Mouse (Mus musculus) heart, adult 9 months (tissue): ENCODE data around the gene Gas2.

Source experiments
- DNase-seq, 2 experiments: peaks; one replicate each; pipeline ENCODE4 v3.0.0; 2022; ENCODE audit warnings: low spot score in 2 of 2

Gas2 gene

GRCm38 (mm10) chr7:51861250-51862096, at the start of gene Gas2:
Gene Gas2 (plus strand): TSS chr7:51862015.
- peak; percentile 90 to 91 for DNase-seq

GRCm38 (mm10) chr7:51815473-51816282, 46.1 kb upstream of the Gas2 start:
- no peak for DNase-seq

GRCm38 (mm10) chr7:51816283-51816839, 45.5 kb upstream of the Gas2 start:
- no peak for DNase-seq

GRCm38 (mm10) chr7:51818251-51818974, 43.4 kb upstream of the Gas2 start:
- no peak for DNase-seq

- no peak for DNase-seq
These were observed 41.9 kb upstream of the Gas2 start for GRCm38 (mm10) chr7:51819891-51820290.

- DNase-seq: no peak
These were observed 40.3 kb upstream of the Gas2 start for GRCm38 (mm10) chr7:51821467-51821866.

- no peak for DNase-seq
These were observed 38.1 kb upstream of the Gas2 start for GRCm38 (mm10) chr7:51823562-51824338.

GRCm38 (mm10) chr7:51831917-51832316, 29.9 kb upstream of the Gas2 start:
- peak; percentile 9 to 10 for DNase-seq

- no peak for DNase-seq
These were observed 21.3 kb upstream of the Gas2 start for GRCm38 (mm10) chr7:51840515-51840914.

GRCm38 (mm10) chr7:51850877-51851276, 10.9 kb upstream of the Gas2 start:
- no peak for DNase-seq

- DNase-seq: no peak
These were observed 9.8 kb upstream of the Gas2 start for GRCm38 (mm10) chr7:51851890-51852507.

GRCm38 (mm10) chr7:51862097-51862492, 280 bp downstream of the Gas2 start, which contains the start of gene Fancf:
Gene Fancf (minus strand): TSS chr7:51862267.
- DNase-seq: peak; percentile 98

GRCm38 (mm10) chr7:51862842-51863241, 1.0 kb downstream of the Gas2 start:
- no peak for DNase-seq

- no peak for DNase-seq
These were observed 3.5 kb downstream of the Gas2 start for GRCm38 (mm10) chr7:51865336-51865735.

- DNase-seq: no peak
These were observed 6.2 kb downstream of the Gas2 start for GRCm38 (mm10) chr7:51867983-51868382.

GRCm38 (mm10) chr7:51872041-51872440, 10.2 kb downstream of the Gas2 start:
- DNase-seq: no peak

- DNase-seq: no peak
These were observed 10.8 kb downstream of the Gas2 start for GRCm38 (mm10) chr7:51872597-51872996.

GRCm38 (mm10) chr7:51876316-51876715, 14.5 kb downstream of the Gas2 start:
- no peak for DNase-seq

GRCm38 (mm10) chr7:51878730-51879129, 16.9 kb downstream of the Gas2 start:
- no peak for DNase-seq

GRCm38 (mm10) chr7:51879136-51879723, 17.4 kb downstream of the Gas2 start:
- DNase-seq: peak; percentile 26 to 28
